Mouse (Mus musculus) liver, adult 2 months (tissue): ENCODE data around the gene Mettl7a3. TPM values are rescaled to one million over a fixed set of nuclear protein-coding genes. Genes with fewer than 3 reads are reported as not detected.
"Not testable (repeated sequence)": the region's sequence is repeated elsewhere in the genome, so short reads cannot be mapped to it uniquely, and the experiment has no call there.

ENCODE experiments used
- DNase-seq: peaks from one replicate; pipeline ENCODE4 v3.0.0-alpha.2; 2011; ENCODE audit warnings: low read depth, low spot score; ENCODE audit errors: extremely low read depth
- H3K27ac ChIP-seq: fragments of 200-500 bp; replicated peaks from 2 replicates; pipeline ENCODE4 v1.5.1; 2012; ENCODE audit warnings: low read depth, mild to moderate bottlenecking, control low read depth, inconsistent platforms, low read length; ENCODE audit not compliant: insufficient read depth
- H3K27me3 ChIP-seq: fragments of 200-500 bp; 2 replicates; pipeline ENCODE4 v1.6.1; 2012; ENCODE audit warnings: mild to moderate bottlenecking, moderate library complexity, low read length, inconsistent platforms; ENCODE audit not compliant: control insufficient read depth, insufficient read depth
- H3K36me3 ChIP-seq: fragments of 200-500 bp; 2 replicates; pipeline ENCODE4 v1.6.1; 2012; ENCODE audit warnings: low read length, inconsistent platforms; ENCODE audit not compliant: control insufficient read depth, insufficient read depth
- H3K4me1 ChIP-seq: fragments of 200-500 bp; 2 replicates; pipeline ENCODE4 v1.6.1; 2011; ENCODE audit warnings: low read length; ENCODE audit not compliant: control insufficient read depth, insufficient read depth
- H3K4me3 ChIP-seq: fragments of 200-500 bp; 2 replicates; pipeline ENCODE4 v1.5.1; 2011; ENCODE audit warnings: low read depth, mild to moderate bottlenecking, control low read depth, low read length, moderate library complexity; ENCODE audit not compliant: insufficient read depth
- H3K79me2 ChIP-seq: fragments of 200-500 bp; 2 replicates; pipeline ENCODE4 v1.6.1; 2012; ENCODE audit warnings: inconsistent platforms, mild to moderate bottlenecking, low read length, moderate library complexity; ENCODE audit not compliant: control insufficient read depth, insufficient read depth
- H3K9ac ChIP-seq: fragments of 200-500 bp; 2 replicates; pipeline ENCODE4 v1.6.1; 2012; ENCODE audit warnings: low read depth, mild to moderate bottlenecking, control low read depth, inconsistent platforms, low read length
- CTCF ChIP-seq: fragments of 200-500 bp; IDR thresholded peaks from 2 replicates; pipeline ENCODE4 v1.5.1; 2011; ENCODE audit warnings: low read depth, low read length, control low read depth
- POLR2A ChIP-seq: fragments of 200-500 bp; IDR thresholded peaks from 2 replicates; pipeline ENCODE4 v1.6.1; 2011; ENCODE audit warnings: low read length, control low read depth; ENCODE audit not compliant: insufficient read depth; ENCODE audit errors: extremely low read depth
- WGBS: fragments of 180-500 bp; shearing (Covaris S2); methylation state at CpG from one replicate; pipeline ENCODE4 v1.1.7; 2018; 5-methylcytosine and 5-hydroxymethylcytosine counted together
- polyA plus RNA-seq: library from polyadenylated mRNA; depleted of rRNA; stranded (reverse); fragments of >200 nt; gene quantifications from 2 replicates; pipeline ENCODE4 v1.2.3, GENCODE M21; 2012
- total RNA-seq: library from RNA; depleted of rRNA; stranded (reverse); fragments of >200 nt; gene quantifications from 2 replicates; pipeline ENCODE4 v1.2.3, GENCODE M21; 2014

Mettl7a3 gene
- total and polyA plus RNA-seq, 2 experiments: not detected

- H3K4me1 ChIP-seq: no peaks in the 10 kb centered on the region
- TF ChIP-seq CTCF (peak; percentile 31), POLR2A (no peak)
- H3K27ac ChIP-seq: no peak overlapping the region
- H3K36me3 ChIP-seq: no peaks in the 10 kb centered on the region
- H3K4me3 ChIP-seq: no peak overlapping the region
- peak; percentile 58 for DNase-seq
- 45% methylated on average over 5 of the region's 5 CpGs for WGBS
- H3K79me2 ChIP-seq: no peaks in the 10 kb centered on the region
- no peak overlapping the region for H3K9ac ChIP-seq
- no peaks in the 10 kb centered on the region for H3K27me3 ChIP-seq
Observed at GRCm38 (mm10) chr15:100375066-100375465, 40.3 kb downstream of the Mettl7a3 start.

DNA sequence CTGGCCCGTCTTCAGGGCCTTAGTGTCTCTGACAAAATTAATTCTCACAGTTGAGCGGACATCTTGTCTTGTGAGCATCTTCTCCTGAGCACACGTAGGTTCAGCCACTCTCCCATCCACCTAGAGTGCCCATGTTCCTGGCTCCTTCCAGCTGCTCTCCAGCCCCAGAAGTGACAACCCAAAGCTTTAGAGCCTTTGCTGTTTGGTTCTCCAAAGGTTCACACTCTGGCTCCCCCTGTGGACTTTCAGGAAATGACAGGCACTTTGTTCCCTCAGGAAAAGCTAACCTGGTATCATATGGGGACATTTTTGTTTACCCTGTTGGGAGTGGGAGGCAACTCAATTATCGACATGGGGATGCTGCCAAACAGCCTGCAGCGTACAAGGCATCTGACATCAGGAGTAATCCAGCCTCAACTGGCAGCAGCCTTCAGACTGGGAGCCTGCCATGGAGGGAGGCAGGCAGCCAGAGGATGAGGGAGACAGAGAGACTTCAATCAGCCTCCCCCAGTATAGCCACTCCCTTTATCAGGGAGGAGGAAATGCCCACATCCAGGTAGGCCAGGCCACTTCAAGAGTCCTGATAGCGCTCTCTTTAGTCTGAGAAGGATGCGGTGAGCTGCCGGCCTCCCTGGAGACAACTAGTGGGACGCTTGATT is 43.2 kb downstream of the Mettl7a3 start:
- not testable (repeated sequence) for H3K4me1 ChIP-seq, H3K36me3 ChIP-seq, H3K27me3 ChIP-seq, DNase-seq, H3K9ac ChIP-seq, H3K4me3 ChIP-seq, H3K27ac ChIP-seq, H3K79me2 ChIP-seq
- WGBS: 22% methylated on average over 3 of the region's 9 CpGs

DNA sequence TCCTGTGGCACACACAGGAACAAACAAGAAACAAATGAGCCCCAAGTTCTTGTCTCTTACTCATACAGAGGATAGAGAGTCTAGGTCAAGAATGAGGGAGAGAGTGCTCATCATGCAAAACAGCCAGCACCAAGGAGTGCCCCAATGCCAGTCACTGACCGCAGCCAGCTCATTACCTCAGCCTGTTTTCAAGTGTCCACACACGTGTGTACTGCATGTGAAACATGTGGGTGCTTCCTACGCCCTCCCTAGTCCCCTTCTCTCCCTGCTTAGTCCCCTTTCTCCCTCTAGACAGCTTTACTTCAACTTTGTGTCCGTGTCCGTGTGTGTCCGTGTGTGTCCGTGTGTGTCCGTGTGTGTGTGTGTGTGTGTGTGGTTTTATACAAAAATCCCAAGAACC is 44.9 kb downstream of the Mettl7a3 start:
- TF ChIP-seq CTCF (no peak), POLR2A (no peak)
- no peak for DNase-seq
- no peak overlapping the region for H3K27ac ChIP-seq
- H3K36me3 ChIP-seq: no peaks in the 10 kb centered on the region
- no peak overlapping the region for H3K9ac ChIP-seq
- H3K27me3 ChIP-seq: no peaks in the 10 kb centered on the region
- WGBS: 88% methylated on average over 8 of the region's 8 CpGs
- no peaks in the 10 kb centered on the region for H3K79me2 ChIP-seq
- no peak overlapping the region for H3K4me3 ChIP-seq
- peaks cover 11% of the 10 kb centered on the region for H3K4me1 ChIP-seq

GRCm38 (mm10) chr15:100380104-100380503 is 45.4 kb downstream of the Mettl7a3 start:
- H3K4me1 ChIP-seq: peaks cover 11% of the 10 kb centered on the region
- 65% methylated on average over 2 of the region's 2 CpGs for WGBS
- no peak overlapping the region for H3K27ac ChIP-seq
- H3K9ac ChIP-seq: no peak overlapping the region
- no peak overlapping the region for H3K4me3 ChIP-seq
- DNase-seq: no peak
- H3K36me3 ChIP-seq: no peaks in the 10 kb centered on the region
- TF ChIP-seq CTCF: no peak
- H3K27me3 ChIP-seq: no peaks in the 10 kb centered on the region
- no peaks in the 10 kb centered on the region for H3K79me2 ChIP-seq

DNA sequence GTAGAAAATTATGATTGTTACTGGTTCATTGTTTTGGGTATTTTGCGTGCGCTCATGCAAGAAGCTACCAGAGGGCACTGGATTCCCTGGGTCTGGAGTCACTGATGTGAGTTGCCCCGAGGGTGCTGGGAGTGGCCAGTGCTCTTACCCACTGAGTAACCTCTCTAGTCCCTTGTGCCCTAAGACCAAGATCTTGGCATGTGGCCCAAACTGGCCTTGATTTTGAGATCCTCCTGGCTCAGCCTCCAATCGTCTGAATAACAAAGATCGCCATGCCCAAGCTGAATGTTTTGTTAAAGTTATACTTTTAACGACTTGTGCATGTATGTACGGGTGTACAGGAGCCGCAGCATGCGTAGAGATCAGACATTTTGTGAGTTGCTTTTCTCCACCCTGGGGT is 51.0 kb downstream of the Mettl7a3 start:
- DNase-seq: no peak
- 89% methylated on average over 9 of the region's 9 CpGs for WGBS

GRCm38 (mm10) chr15:100387544-100388223 is 53.0 kb downstream of the Mettl7a3 start:
- peaks cover 13% of the 10 kb centered on the region for H3K4me1 ChIP-seq
- peak; percentile 94 for DNase-seq
- no peaks in the 10 kb centered on the region for H3K36me3 ChIP-seq
- no peaks in the 10 kb centered on the region for H3K27me3 ChIP-seq
- no peak for TF ChIP-seq CTCF
- no peak for TF ChIP-seq POLR2A
- peak overlapping the region; percentile 16; the same call in 1 of the 2 replicates for H3K4me3 ChIP-seq
- H3K79me2 ChIP-seq: no peaks in the 10 kb centered on the region
- peak overlapping the region; percentile 36 for H3K9ac ChIP-seq
- 40% methylated on average over 17 of the region's 17 CpGs for WGBS
- peak overlapping the region; percentile 70 for H3K27ac ChIP-seq

More for the DNA sequence above, 51.0 kb downstream of the Mettl7a3 start:
- TF ChIP-seq POLR2A (no peak), CTCF (no peak)
- Histone ChIP-seq H3K4me3 (no peak overlapping the region), H3K4me1 (peaks cover 15% of the 10 kb centered on the region), H3K9ac (no peak overlapping the region), H3K27me3 (no peaks in the 10 kb centered on the region), H3K27ac (no peak overlapping the region), H3K79me2 (no peaks in the 10 kb centered on the region), H3K36me3 (no peaks in the 10 kb centered on the region)
